Mouse (Mus musculus): ENCODE data around the gene Tcea3.

- no peak for TF ChIP-seq CTCF (IDR thresholded peaks at IDR 0.05)
- TF ChIP-seq EP300 (IDR thresholded peaks at IDR 0.05): no peak
These were observed 8.4 kb upstream of the Tcea3 start for GRCm38 (mm10) chr4:136239111-136239510.

Measured in lung, postnatal 0 days (tissue).